ENCODE assay signal across 9 mouse cellular contexts in genomic region chr5:86352966-86353365, GRCm38 (mm10). TPM values are rescaled to one million over a fixed set of nuclear protein-coding genes. Genes with fewer than 3 reads are reported as not detected.
DNase-seq lines count a peak whose midpoint lies in the region; ATAC-seq lines count a peak whose summit lies in the region.
"Had no signal": no experiment of that assay in that cellular context is flagged by ENCODE, and none has a peak within 500 bp of the region (broad histone marks: within the 10 kb centered on the region; RNA-seq: fewer than 3 reads in every experiment).

No protein-coding gene starts in this region.

- ATAC-seq in common myeloid progenitor, adult 5-6 weeks (replicated peaks; ENCODE audit: low read depth, poor library complexity, severe bottlenecking): 0 out of 2 replicates have a peak, but pooled peaks have one; percentile 56

- intact Hi-C loops in gastrocnemius, postnatal 14 days (cut with DNase I; ENCODE audit: low total_unique reads): no loop called here
- intact Hi-C loops in gastrocnemius, postnatal 36 days (cut with DNase I): no loop called here

- peak; percentile 2 for DNase-seq in gastrocnemius, postnatal 14 days
- no peak for DNase-seq in gastrocnemius, postnatal 36 days
- peak; percentile 5 for DNase-seq in thymus, postnatal 0 days (ENCODE audit: low spot score)
- no peak for DNase-seq in thymus, postnatal 4 days
- DNase-seq in kidney, postnatal 10 days: peak; percentile 18
- peak; percentile 53 for DNase-seq in retina, postnatal 7 days (ENCODE audit: low read depth, low spot score)
- DNase-seq in T-cell, adult 2 months (ENCODE audit: low spot score): no peak

RNA-seq across cellular contexts. Expression of gene Tmprss11d, which starts 20.3 kb away (rescaled TPM):
- total RNA-seq in gastrocnemius, postnatal 14 days (2021): not detected
- not detected for total RNA-seq in gastrocnemius, postnatal 36 days (2021)
- polyA plus RNA-seq in thymus, postnatal 0 days (2015; fragmentation: Nextera tagmentation; extraction: Ambion mirVana): 0.72 and 0.78 TPM in 2 replicates
- not detected in 2 replicates for total RNA-seq in common myeloid progenitor, adult 5-6 weeks (2017)
- total RNA-seq: neutrophil, adult 5-6 weeks had no signal

Comparison
In these comparisons a context has a peak if more than half of its experiments do, and no peak if none do; other contexts are left out.
1. DNase-seq: peak in gastrocnemius, postnatal 14 days (single experiment), thymus, postnatal 0 days (single experiment), kidney, postnatal 10 days (single experiment) and retina, postnatal 7 days (single experiment); none in gastrocnemius, postnatal 36 days (0 of 2), thymus, postnatal 4 days (single experiment) and T-cell, adult 2 months (single experiment).